Mouse (Mus musculus) stomach, embryonic 16.5 days (tissue): Measurements from ENCODE around the gene Fgf7. TPM values are rescaled to one million over a fixed set of nuclear protein-coding genes. Genes with fewer than 3 reads are reported as not detected.

Source experiments
- ATAC-seq: fragments of 200-750 bp; cut with Nextera tagmentation; 2 replicates; pipeline ENCODE4 v1.8.0; 2017; ENCODE audit warnings: moderate number of reproducible peaks, moderate TSS enrichment; ENCODE audit not compliant: insufficient read depth, low FRiP score
- H3K27ac ChIP-seq: fragments of 300-500 bp; sonication (generic); 2 replicates; pipeline ENCODE4 v1.5.1; 2014; ENCODE audit warnings: low read length
- H3K27me3 ChIP-seq: fragments of 300-500 bp; sonication (generic); 2 replicates; pipeline ENCODE4 v1.6.1; 2014; ENCODE audit warnings: low read length, control low read depth, mixed read lengths; ENCODE audit not compliant: control insufficient read depth, insufficient read depth
- H3K36me3 ChIP-seq: fragments of 300-500 bp; sonication (generic); 2 replicates; pipeline ENCODE4 v1.6.1; 2014; ENCODE audit warnings: low read length; ENCODE audit not compliant: control insufficient read depth, insufficient read depth
- H3K4me1 ChIP-seq: fragments of 300-500 bp; sonication (generic); 2 replicates; pipeline ENCODE4 v1.6.1; 2014; ENCODE audit warnings: low read length, control low read depth, mixed read lengths; ENCODE audit not compliant: control insufficient read depth, insufficient read depth
- H3K4me2 ChIP-seq: fragments of 300-500 bp; sonication (generic); 2 replicates; pipeline ENCODE4 v1.6.1; 2014; ENCODE audit warnings: low read depth, low read length, mixed read lengths
- H3K4me3 ChIP-seq: fragments of 300-500 bp; sonication (generic); replicated peaks from 2 replicates; pipeline ENCODE4 v1.5.1; 2014; ENCODE audit warnings: mild to moderate bottlenecking, low read length
- H3K9ac ChIP-seq: fragments of 300-500 bp; sonication (generic); 2 replicates; pipeline ENCODE4 v1.6.1; 2014; ENCODE audit warnings: low read length
- H3K9me3 ChIP-seq: fragments of 300-500 bp; sonication (generic); replicated peaks from 2 replicates; pipeline ENCODE4 v1.6.1; 2016; ENCODE audit warnings: low read length, control low read depth; ENCODE audit not compliant: control insufficient read depth
- WGBS: fragments of 180-500 bp; shearing (Covaris S2); extraction: QIAGEN DNeasy Blood & Tissue Kit; methylation state at CpG from one replicate; pipeline ENCODE4 v1.1.7; 2014; 5-methylcytosine and 5-hydroxymethylcytosine counted together
- polyA plus RNA-seq: library from polyadenylated mRNA; unstranded; fragments of >200 nt; fragmentation: Nextera tagmentation; extraction: Ambion mirVana; gene quantifications from 2 replicates; pipeline ENCODE4 v1.2.1, GENCODE M21; 2015

Fgf7 gene
- polyA plus RNA-seq = 6.7 and 9.3 TPM in 2 replicates

GRCm38 (mm10) chr2:126034379-126035005, at the start of gene Fgf7:
Gene Fgf7, plus strand, starts transcription at chr2:126034658.
- H3K4me2 ChIP-seq = peak within 1 kb of the TSS; percentile 49
- H3K27me3 ChIP-seq = no peaks in the 10 kb centered on the region
- H3K27ac ChIP-seq = peak within 1 kb of the TSS; percentile 55; the same call in 1 of the 2 replicates
- WGBS = 28% methylated on average over 15 of the region's 15 CpGs
- H3K4me3 ChIP-seq = peak within 1 kb of the TSS; percentile 33
- H3K36me3 ChIP-seq = no peaks in the 10 kb centered on the region
- H3K9me3 ChIP-seq = no peaks in the 10 kb centered on the region
- peaks cover 8% of the 10 kb centered on the region; the same call in 1 of the 2 replicates for H3K4me1 ChIP-seq
- no peak for ATAC-seq
- H3K9ac ChIP-seq = peak within 1 kb of the TSS; percentile 49; the same call in 1 of the 2 replicates

GRCm38 (mm10) chr2:126002291-126002690, 32.2 kb upstream of the Fgf7 start:
- Histone ChIP-seq H3K27ac (no peak overlapping the region), H3K4me3 (no peak overlapping the region), H3K9me3 (no peaks in the 10 kb centered on the region), H3K4me2 (no peak overlapping the region), H3K4me1 (no peaks in the 10 kb centered on the region), H3K27me3 (no peaks in the 10 kb centered on the region), H3K9ac (no peak overlapping the region), H3K36me3 (no peaks in the 10 kb centered on the region)
- 57% methylated on average over 5 of the region's 5 CpGs for WGBS
- ATAC-seq = no peak

- 37% methylated on average over 3 of the region's 3 CpGs for WGBS
- Histone ChIP-seq H3K9me3 (no peaks in the 10 kb centered on the region), H3K27me3 (no peaks in the 10 kb centered on the region), H3K9ac (no peak overlapping the region), H3K36me3 (no peaks in the 10 kb centered on the region), H3K27ac (no peak overlapping the region), H3K4me1 (no peaks in the 10 kb centered on the region), H3K4me3 (no peak overlapping the region), H3K4me2 (no peak overlapping the region)
- 0 out of 2 replicates have a peak, but pooled peaks have one; percentile 21 for ATAC-seq
Measured at GRCm38 (mm10) chr2:126006088-126006487, 28.4 kb upstream of the Fgf7 start.

DNA sequence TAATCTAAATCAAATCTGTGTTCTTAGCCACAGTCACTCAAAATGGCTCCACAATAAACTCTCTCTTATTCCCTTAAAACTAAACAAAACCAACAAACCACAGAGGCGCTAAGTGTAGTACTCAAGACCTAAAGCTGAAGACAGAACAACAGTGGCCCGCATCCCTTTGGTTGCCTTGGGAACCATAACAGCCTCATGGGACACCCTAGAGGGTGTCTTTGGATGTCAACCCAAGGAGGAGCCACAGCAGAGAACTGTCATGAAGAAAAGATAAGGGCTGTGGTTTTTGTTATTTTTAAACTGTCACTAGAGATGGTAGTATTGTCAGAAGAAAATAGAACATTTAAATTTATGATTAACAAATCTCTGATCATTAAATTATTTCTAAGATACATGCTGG, 27.7 kb upstream of the Fgf7 start:
- 82% methylated on average over 2 of the region's 2 CpGs for WGBS
- Histone ChIP-seq H3K27ac (no peak overlapping the region), H3K4me2 (no peak overlapping the region), H3K4me3 (no peak overlapping the region), H3K9ac (no peak overlapping the region), H3K27me3 (no peaks in the 10 kb centered on the region), H3K9me3 (no peaks in the 10 kb centered on the region), H3K4me1 (no peaks in the 10 kb centered on the region), H3K36me3 (no peaks in the 10 kb centered on the region)
- no peak for ATAC-seq

DNA sequence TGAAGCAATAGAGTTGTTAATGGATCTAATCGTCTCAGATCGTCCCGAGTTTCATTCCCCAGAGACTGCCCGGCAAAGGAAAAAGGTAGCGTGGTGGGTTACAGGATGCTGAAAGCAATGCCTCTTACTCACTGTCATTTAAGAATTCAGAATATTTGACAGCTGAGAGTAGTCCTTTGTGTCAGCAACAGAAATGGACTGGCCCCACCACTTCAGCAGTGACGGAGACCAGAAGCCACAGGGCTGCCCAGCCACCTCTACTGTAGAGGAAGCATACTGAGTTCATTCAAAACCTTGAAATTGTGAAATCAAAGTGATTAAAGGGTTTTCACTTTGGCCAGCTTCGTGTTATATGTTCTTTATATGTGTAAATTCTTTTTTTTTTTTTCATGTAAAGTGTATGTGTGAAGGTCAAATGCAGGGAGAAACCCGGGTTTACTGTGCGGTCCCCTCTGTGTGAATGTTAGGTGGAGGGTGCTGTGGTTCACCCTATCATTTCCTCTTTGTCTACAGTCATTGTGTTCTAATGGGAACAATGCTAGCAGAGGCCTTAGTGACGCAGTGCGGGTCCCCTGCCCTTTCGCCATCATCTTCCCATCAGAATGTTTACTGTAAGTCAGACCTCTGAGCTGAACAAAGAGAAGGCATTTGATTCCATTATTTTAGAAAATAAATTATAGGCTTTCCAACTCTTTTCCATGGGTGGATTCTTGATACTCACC, 19.3 kb upstream of the Fgf7 start:
- no peaks in the 10 kb centered on the region for H3K36me3 ChIP-seq
- no peaks in the 10 kb centered on the region for H3K9me3 ChIP-seq
- no peaks in the 10 kb centered on the region for H3K4me1 ChIP-seq
- no peak overlapping the region for H3K4me2 ChIP-seq
- H3K27me3 ChIP-seq = no peaks in the 10 kb centered on the region
- 51% methylated on average over 12 of the region's 12 CpGs for WGBS
- no peak for ATAC-seq
- no peak overlapping the region for H3K27ac ChIP-seq
- no peak overlapping the region for H3K9ac ChIP-seq
- H3K4me3 ChIP-seq = no peak overlapping the region

DNA sequence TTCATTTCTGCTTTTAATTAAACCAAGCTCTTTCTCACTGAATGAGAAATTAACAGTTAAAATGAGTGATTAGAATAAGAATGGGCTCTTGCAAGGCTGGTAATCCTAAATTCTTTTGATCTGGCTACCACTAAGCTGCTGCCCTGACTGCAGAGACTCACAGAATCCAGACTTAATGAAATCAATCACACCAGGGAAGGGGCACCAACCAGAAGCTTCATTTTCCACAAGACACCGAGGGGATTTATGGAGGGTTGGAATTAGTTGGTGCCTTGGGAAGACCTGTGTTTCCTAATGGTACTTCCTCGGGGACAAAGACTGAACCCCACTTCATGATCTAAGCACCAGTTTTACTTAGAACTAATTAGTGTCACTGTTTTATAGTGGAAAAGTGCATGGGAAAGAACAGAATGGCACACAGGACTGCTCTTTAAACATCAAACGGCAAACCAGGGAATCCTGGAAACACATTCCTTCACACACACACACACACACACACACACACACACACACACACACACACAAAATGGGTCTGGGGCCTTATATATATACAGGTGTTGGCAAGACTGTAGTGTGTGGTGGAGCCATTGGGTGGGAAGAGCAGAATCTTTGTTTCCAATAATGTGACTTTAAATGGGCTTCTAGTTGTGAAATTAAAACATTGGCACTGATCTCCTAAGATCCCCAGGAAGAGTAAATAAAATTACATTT, 18.5 kb upstream of the Fgf7 start:
- no peak for ATAC-seq
- H3K27me3 ChIP-seq = no peaks in the 10 kb centered on the region
- H3K9me3 ChIP-seq = no peaks in the 10 kb centered on the region
- no peak overlapping the region for H3K9ac ChIP-seq
- H3K4me1 ChIP-seq = no peaks in the 10 kb centered on the region
- WGBS = 57% methylated on average over 3 of the region's 3 CpGs
- H3K4me2 ChIP-seq = no peak overlapping the region
- H3K4me3 ChIP-seq = no peak overlapping the region
- no peaks in the 10 kb centered on the region for H3K36me3 ChIP-seq
- no peak overlapping the region for H3K27ac ChIP-seq

- Histone ChIP-seq H3K36me3 (no peaks in the 10 kb centered on the region), H3K4me3 (no peak overlapping the region), H3K9me3 (no peaks in the 10 kb centered on the region), H3K4me1 (peaks cover 8% of the 10 kb centered on the region; the same call in 1 of the 2 replicates), H3K4me2 (no peak overlapping the region), H3K9ac (no peak overlapping the region), H3K27ac (peak overlapping the region; percentile 68), H3K27me3 (no peaks in the 10 kb centered on the region)
- WGBS = 30% methylated on average over 8 of the region's 8 CpGs
- ATAC-seq = peak; percentile 77; the same call in 1 of the 2 replicates
Measured at GRCm38 (mm10) chr2:126031186-126031900, 3.1 kb upstream of the Fgf7 start.

DNA sequence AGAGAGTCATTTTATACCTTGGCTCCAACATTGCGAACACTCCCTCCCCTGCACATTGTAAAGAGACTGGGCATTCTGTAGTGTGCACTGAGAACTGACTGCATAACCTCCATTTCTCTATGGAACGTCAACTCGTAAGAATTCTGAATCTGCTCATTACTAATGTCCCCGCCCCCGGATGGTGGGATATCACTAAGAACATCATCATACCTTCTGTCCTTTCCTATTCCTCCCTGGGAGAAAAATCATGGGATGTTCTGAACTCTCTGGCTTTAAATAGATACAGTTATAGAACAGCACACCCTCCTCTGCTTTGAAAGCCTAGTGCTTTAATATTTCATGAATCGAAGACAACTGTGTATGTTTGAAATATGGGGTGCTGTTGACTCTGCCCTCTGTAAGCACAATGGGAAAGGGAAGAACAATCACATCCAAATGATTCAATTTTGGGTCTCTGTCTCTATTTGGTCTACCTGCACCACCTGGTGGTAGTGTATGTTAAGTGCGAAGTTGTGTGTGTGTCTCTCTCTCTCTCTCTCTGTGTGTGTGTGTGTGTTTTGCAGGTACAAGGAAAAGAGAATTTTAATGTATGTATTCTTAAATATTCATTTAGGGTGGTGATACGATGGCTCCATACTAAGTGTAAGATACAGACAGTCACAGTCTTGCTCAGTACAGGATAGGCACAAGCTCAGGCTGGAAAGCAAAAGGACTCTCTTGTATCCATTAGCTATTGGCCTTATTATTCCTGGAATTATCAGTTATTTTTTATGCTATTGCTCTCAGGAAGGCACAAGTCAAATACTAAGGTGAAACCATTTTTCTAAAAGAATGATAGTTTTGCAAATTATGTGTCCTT, 1.1 kb upstream of the Fgf7 start:
- Histone ChIP-seq H3K4me3 (no peak overlapping the region), H3K4me1 (peaks cover 8% of the 10 kb centered on the region; the same call in 1 of the 2 replicates), H3K4me2 (no peak overlapping the region), H3K27me3 (no peaks in the 10 kb centered on the region), H3K9ac (no peak overlapping the region; the same call in 1 of the 2 replicates), H3K9me3 (no peaks in the 10 kb centered on the region), H3K27ac (no peak overlapping the region), H3K36me3 (no peaks in the 10 kb centered on the region)
- WGBS = 65% methylated on average over 8 of the region's 8 CpGs
- no peak for ATAC-seq
